Mouse (Mus musculus): ENCODE measurements around the gene Gpr65. TPM values are rescaled to one million over a fixed set of nuclear protein-coding genes. Genes with fewer than 3 reads are reported as not detected.
"Not testable (repeated sequence)": the region's sequence is repeated elsewhere in the genome, so short reads cannot be mapped to it uniquely, and the experiment has no call there.

Gene Gpr65
- polyA plus RNA-seq (2015; fragmentation: Nextera tagmentation; extraction: Ambion mirVana), result 0.15 and 0.34 TPM in 2 replicates

- 90% methylated on average over 13 of the region's 13 CpGs for WGBS
These were observed at the start of gene Gpr65 for GRCm38 (mm10) chr12:98268441-98269369. TSS of gene Gpr65 (plus strand) at chr12:98268635.

GRCm38 (mm10) chr12:98223286-98223685 is 45.1 kb upstream of the Gpr65 start:
- no peak overlapping the region for H3K9ac ChIP-seq (replicated peaks)
- no peaks in the 10 kb centered on the region for H3K9me3 ChIP-seq
- H3K36me3 ChIP-seq, result peaks cover 9% of the 10 kb centered on the region
- 92% methylated on average over 5 of the region's 5 CpGs for WGBS
- no peak for ATAC-seq (replicated peaks)
- no peaks in the 10 kb centered on the region for H3K4me1 ChIP-seq
- H3K4me2 ChIP-seq (replicated peaks), result no peak overlapping the region
- H3K27me3 ChIP-seq, result no peaks in the 10 kb centered on the region
- H3K27ac ChIP-seq (replicated peaks), result no peak overlapping the region
- H3K4me3 ChIP-seq, result no peak overlapping the region

More at GRCm38 (mm10) chr12:98268441-98269369, at the start of gene Gpr65:
- H3K4me1 ChIP-seq, result no peaks in the 10 kb centered on the region
- no peak within 1 kb of the TSS for H3K27ac ChIP-seq (replicated peaks)
- no peaks in the 10 kb centered on the region for H3K9me3 ChIP-seq
- no peak within 1 kb of the TSS for H3K4me2 ChIP-seq (replicated peaks)
- ATAC-seq (replicated peaks), result no peak
- H3K36me3 ChIP-seq, result no peaks in the 10 kb centered on the region
- H3K4me3 ChIP-seq, result no peak within 1 kb of the TSS
- no peak within 1 kb of the TSS for H3K9ac ChIP-seq (replicated peaks)
- no peaks in the 10 kb centered on the region for H3K27me3 ChIP-seq

DNA sequence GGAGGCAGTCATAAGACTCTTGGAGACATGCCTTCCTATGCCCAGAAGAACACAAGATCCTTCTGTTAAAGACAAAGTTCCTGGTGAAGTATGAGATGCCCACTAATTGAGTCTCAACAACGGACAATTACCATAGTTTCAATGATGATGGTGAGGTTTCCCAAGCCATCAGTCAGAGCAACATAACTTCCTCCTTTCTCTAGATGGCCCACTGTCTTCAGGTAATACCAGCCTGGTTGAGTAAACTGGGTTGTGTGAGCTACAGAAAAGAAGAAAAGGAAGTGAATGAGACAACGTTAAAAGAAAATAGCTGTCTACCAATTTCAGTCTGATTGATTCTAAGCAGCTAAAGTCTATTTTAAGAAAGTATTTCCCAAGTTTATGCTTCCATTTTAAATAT is 41.4 kb upstream of the Gpr65 start:
- WGBS, result 94% methylated on average over 2 of the region's 2 CpGs
- H3K27me3 ChIP-seq, result no peaks in the 10 kb centered on the region

GRCm38 (mm10) chr12:98238478-98238877 is 30.0 kb upstream of the Gpr65 start:
- not testable (repeated sequence) for H3K4me2 ChIP-seq (replicated peaks); H3K27ac ChIP-seq (replicated peaks); ATAC-seq (replicated peaks); H3K4me1 ChIP-seq; H3K9ac ChIP-seq (replicated peaks); H3K4me3 ChIP-seq; H3K9me3 ChIP-seq; H3K36me3 ChIP-seq; H3K27me3 ChIP-seq
- 97% methylated on average over 6 of the region's 6 CpGs for WGBS

More for the DNA sequence above, 41.4 kb upstream of the Gpr65 start:
- no peak overlapping the region for H3K4me2 ChIP-seq (replicated peaks)
- H3K27ac ChIP-seq (replicated peaks), result no peak overlapping the region
- ATAC-seq (replicated peaks), result no peak
- H3K9me3 ChIP-seq, result no peaks in the 10 kb centered on the region
- peaks cover 9% of the 10 kb centered on the region for H3K36me3 ChIP-seq
- H3K4me3 ChIP-seq, result no peak overlapping the region
- no peaks in the 10 kb centered on the region for H3K4me1 ChIP-seq
- H3K9ac ChIP-seq (replicated peaks), result no peak overlapping the region

- no peak for ATAC-seq (replicated peaks)
- Histone ChIP-seq H3K36me3 (no peaks in the 10 kb centered on the region; the same call in 1 of the 2 replicates), H3K4me3 (no peak overlapping the region), H3K27ac (replicated peaks) (no peak overlapping the region), H3K4me2 (replicated peaks) (no peak overlapping the region), H3K9ac (replicated peaks) (no peak overlapping the region), H3K27me3 (no peaks in the 10 kb centered on the region), H3K4me1 (no peaks in the 10 kb centered on the region), H3K9me3 (no peaks in the 10 kb centered on the region)
- WGBS, result 90% methylated on average over 4 of the region's 4 CpGs
These were observed 24.3 kb upstream of the Gpr65 start for GRCm38 (mm10) chr12:98244161-98244560.

DNA sequence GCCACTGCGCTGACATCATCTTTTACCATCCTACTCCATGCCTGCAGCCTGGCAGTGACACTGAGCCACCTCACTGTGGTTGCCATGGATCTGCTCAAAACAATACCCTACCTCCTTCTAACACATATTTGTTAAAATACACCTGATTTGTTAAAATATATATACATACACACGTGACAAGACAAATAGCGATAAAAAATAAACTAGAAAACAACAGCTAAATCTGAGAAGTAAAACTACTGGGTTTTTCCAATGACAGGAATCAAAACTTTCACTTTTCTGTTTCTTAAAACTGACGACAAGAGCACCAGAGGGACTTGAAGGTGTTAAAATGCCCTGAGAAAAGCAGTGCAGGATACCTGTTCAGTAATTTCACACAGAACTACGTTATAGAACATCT is 23.6 kb upstream of the Gpr65 start:
- ATAC-seq (replicated peaks), result no peak
- WGBS, result 91% methylated on average over 5 of the region's 5 CpGs
- no peak overlapping the region for H3K4me2 ChIP-seq (replicated peaks)

GRCm38 (mm10) chr12:98246835-98247234 is 21.6 kb upstream of the Gpr65 start:
- Histone ChIP-seq H3K27me3 (no peaks in the 10 kb centered on the region), H3K9ac (replicated peaks) (no peak overlapping the region), H3K4me2 (replicated peaks) (no peak overlapping the region), H3K4me3 (no peak overlapping the region), H3K4me1 (no peaks in the 10 kb centered on the region), H3K9me3 (no peaks in the 10 kb centered on the region), H3K36me3 (peaks cover under 1% of the 10 kb centered on the region; the same call in 1 of the 2 replicates), H3K27ac (replicated peaks) (no peak overlapping the region)
- WGBS, result 88% methylated on average over 4 of the region's 4 CpGs
- no peak for ATAC-seq (replicated peaks)

More for the DNA sequence above, 23.6 kb upstream of the Gpr65 start:
- Histone ChIP-seq H3K27ac (replicated peaks) (no peak overlapping the region), H3K27me3 (no peaks in the 10 kb centered on the region), H3K36me3 (no peaks in the 10 kb centered on the region; the same call in 1 of the 2 replicates), H3K9me3 (no peaks in the 10 kb centered on the region), H3K9ac (replicated peaks) (no peak overlapping the region), H3K4me3 (no peak overlapping the region), H3K4me1 (no peaks in the 10 kb centered on the region)

- 61% methylated on average over 3 of the region's 3 CpGs for WGBS
These were observed 18.8 kb upstream of the Gpr65 start for GRCm38 (mm10) chr12:98249671-98250070.

GRCm38 (mm10) chr12:98250327-98250726 is 18.1 kb upstream of the Gpr65 start:
- Histone ChIP-seq H3K27ac (replicated peaks) (no peak overlapping the region), H3K27me3 (no peaks in the 10 kb centered on the region), H3K9ac (replicated peaks) (no peak overlapping the region), H3K4me1 (no peaks in the 10 kb centered on the region), H3K9me3 (no peaks in the 10 kb centered on the region), H3K4me2 (replicated peaks) (no peak overlapping the region), H3K36me3 (peaks cover 2% of the 10 kb centered on the region; the same call in 1 of the 2 replicates), H3K4me3 (no peak overlapping the region)
- ATAC-seq (replicated peaks), result no peak
- WGBS, result 92% methylated on average over 8 of the region's 8 CpGs

More at GRCm38 (mm10) chr12:98249671-98250070, 18.8 kb upstream of the Gpr65 start:
- Histone ChIP-seq H3K4me1 (no peaks in the 10 kb centered on the region), H3K4me3 (no peak overlapping the region), H3K9ac (replicated peaks) (no peak overlapping the region), H3K27ac (replicated peaks) (no peak overlapping the region), H3K4me2 (replicated peaks) (no peak overlapping the region), H3K27me3 (no peaks in the 10 kb centered on the region), H3K36me3 (peaks cover 2% of the 10 kb centered on the region; the same call in 1 of the 2 replicates), H3K9me3 (no peaks in the 10 kb centered on the region)
- no peak for ATAC-seq (replicated peaks)

GRCm38 (mm10) chr12:98252417-98252816 is 16.0 kb upstream of the Gpr65 start:
- 89% methylated on average over 2 of the region's 2 CpGs for WGBS
- H3K36me3 ChIP-seq, result peaks cover 2% of the 10 kb centered on the region; the same call in 1 of the 2 replicates
- no peaks in the 10 kb centered on the region for H3K9me3 ChIP-seq
- no peak overlapping the region for H3K9ac ChIP-seq (replicated peaks)
- H3K4me2 ChIP-seq (replicated peaks), result no peak overlapping the region
- H3K4me1 ChIP-seq, result peaks cover 4% of the 10 kb centered on the region; the same call in 1 of the 2 replicates
- no peak overlapping the region for H3K4me3 ChIP-seq
- H3K27me3 ChIP-seq, result no peaks in the 10 kb centered on the region
- H3K27ac ChIP-seq (replicated peaks), result no peak overlapping the region
- no peak for ATAC-seq (replicated peaks)

GRCm38 (mm10) chr12:98255373-98255995 is 13.0 kb upstream of the Gpr65 start:
- Histone ChIP-seq H3K4me3 (no peak overlapping the region), H3K27me3 (no peaks in the 10 kb centered on the region), H3K27ac (replicated peaks) (no peak overlapping the region), H3K9ac (replicated peaks) (no peak overlapping the region), H3K9me3 (no peaks in the 10 kb centered on the region), H3K4me2 (replicated peaks) (no peak overlapping the region), H3K36me3 (peaks cover 2% of the 10 kb centered on the region; the same call in 1 of the 2 replicates), H3K4me1 (peaks cover 13% of the 10 kb centered on the region)
- WGBS, result 86% methylated on average over 13 of the region's 13 CpGs
- no peak for ATAC-seq (replicated peaks)

DNA sequence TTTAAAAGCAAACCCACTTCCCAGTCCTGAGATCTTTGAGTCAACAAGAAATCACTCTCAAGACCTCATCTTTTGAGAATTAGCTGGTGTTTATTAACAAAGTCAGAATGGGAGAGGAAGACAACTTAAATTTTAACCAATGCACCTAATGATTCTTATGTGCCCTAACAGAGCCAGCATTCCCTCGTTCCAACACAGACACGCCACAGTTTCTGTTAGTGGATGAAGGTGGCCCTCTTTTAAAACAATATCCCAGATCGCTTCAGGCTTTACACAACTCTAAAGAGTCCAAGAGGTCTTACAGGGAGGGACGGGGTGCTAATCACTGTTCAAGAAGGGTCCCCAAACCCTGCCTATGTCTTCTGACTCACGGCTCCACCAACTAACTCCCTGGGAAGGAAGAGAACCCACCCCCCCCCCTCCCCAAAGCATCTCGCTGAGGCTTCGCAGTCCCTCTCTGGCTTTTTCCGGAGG is 10.0 kb upstream of the Gpr65 start:
- H3K4me1 ChIP-seq, result peaks cover 13% of the 10 kb centered on the region
- peak overlapping the region; percentile 95 for H3K9ac ChIP-seq (replicated peaks)
- peak overlapping the region; percentile 52 for H3K4me2 ChIP-seq (replicated peaks)
- H3K4me3 ChIP-seq, result peak overlapping the region; percentile 92
- no peak for ATAC-seq (replicated peaks)
- H3K27ac ChIP-seq (replicated peaks), result peak overlapping the region; percentile 98
- no peaks in the 10 kb centered on the region for H3K36me3 ChIP-seq
- H3K27me3 ChIP-seq, result no peaks in the 10 kb centered on the region
- H3K9me3 ChIP-seq, result no peaks in the 10 kb centered on the region
- WGBS, result 1% methylated on average over 8 of the region's 8 CpGs

Data from forebrain, embryonic 15.5 days (tissue).